Mouse (Mus musculus) spleen, adult 2 months (tissue): ENCODE data around the gene Cpne5.

Source experiments
- CTCF ChIP-seq: fragments of 200-500 bp; IDR thresholded peaks from 2 replicates; pipeline ENCODE4 v1.5.1; 2011; ENCODE audit warnings: mild to moderate bottlenecking, inconsistent platforms; ENCODE audit not compliant: insufficient read depth, insufficient read length, insufficient replicate concordance; ENCODE audit errors: extremely low read depth
- POLR2A ChIP-seq: fragments of 200-500 bp; IDR thresholded peaks from 2 replicates; pipeline ENCODE4 v1.6.1; 2011; ENCODE audit warnings: low read depth, low read length, inconsistent platforms

DNA sequence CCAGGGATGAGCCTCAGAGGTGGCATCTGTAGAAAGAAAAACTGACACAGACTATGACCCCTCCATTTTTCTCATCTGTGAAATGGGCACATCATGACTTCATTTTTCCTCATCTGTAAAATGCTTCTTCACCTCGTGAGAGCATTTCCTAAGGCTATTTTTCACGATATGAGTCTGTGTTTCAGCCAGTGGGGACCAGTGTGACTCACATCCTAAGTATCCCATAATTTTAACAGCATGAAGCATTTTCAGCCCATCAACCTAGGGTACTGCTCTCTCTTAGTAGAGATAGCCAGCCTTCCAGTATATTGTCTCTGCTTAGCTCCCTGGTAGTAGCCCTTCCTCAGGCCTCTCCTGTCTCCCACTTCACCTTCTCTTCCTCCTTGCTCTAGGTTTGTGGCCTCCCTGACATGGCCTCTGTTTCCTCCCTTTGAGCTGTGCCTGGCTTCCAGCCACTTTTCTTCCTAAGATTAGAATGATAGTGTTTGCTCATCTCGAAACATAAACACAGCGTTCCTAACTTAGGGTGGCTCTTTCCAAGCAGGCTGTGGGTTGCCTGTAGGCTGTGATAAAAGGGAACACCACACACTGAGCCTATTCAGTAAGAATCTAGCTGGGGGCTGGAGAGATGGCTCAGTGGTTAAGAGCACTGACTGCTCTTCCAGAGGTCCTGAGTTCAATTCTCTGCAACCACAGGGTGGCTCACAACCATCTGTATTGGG lies 57.4 kb downstream of the Cpne5 start:
- TF ChIP-seq POLR2A (no peak), CTCF (no peak)
